Mouse (Mus musculus) ES-E14 (cell line): ENCODE measurements around the gene Dop1a. TPM values are rescaled to one million over a fixed set of nuclear protein-coding genes. Genes with fewer than 3 reads are reported as not detected.

Source experiments
- DNase-seq: peaks from one replicate; pipeline ENCODE4 v3.0.0-alpha.2; 2013; ENCODE audit warnings: low read depth, low spot score
- H3K27ac ChIP-seq: 2 replicates; pipeline ENCODE4 v1.5.1; 2012; ENCODE audit warnings: low read depth, mild to moderate bottlenecking, low read length, moderate library complexity, mixed read lengths; ENCODE audit not compliant: poor library complexity, insufficient read depth, severe bottlenecking
- H3K36me3 ChIP-seq: 2 replicates; pipeline ENCODE4 v1.6.1; 2012; ENCODE audit warnings: mild to moderate bottlenecking, low read length, moderate library complexity, mixed read lengths; ENCODE audit not compliant: control insufficient read depth, poor library complexity, insufficient read depth, severe bottlenecking
- H3K4me1 ChIP-seq, 2 experiments: fragments of 150-350 bp in 1 of 2; sonication (generic) in 1 of 2; 2 replicates each; pipeline ENCODE4 v1.6.1; 2012; ENCODE audit warnings: low read length in 2 of 2, mild to moderate bottlenecking in 1 of 2, mixed read lengths in 1 of 2; ENCODE audit not compliant: control insufficient read depth in 2 of 2, insufficient read depth in 2 of 2, poor library complexity in 1 of 2
- H3K4me3 ChIP-seq, 2 experiments: fragments of 150-350 bp in 1 of 2; sonication (generic) in 1 of 2; 2 replicates each; pipeline ENCODE4 v1.5.1; 2012; ENCODE audit warnings: low read length in 2 of 2, low read depth in 1 of 2, mild to moderate bottlenecking in 1 of 2, mixed read lengths in 1 of 2; ENCODE audit not compliant: insufficient read depth in 1 of 2, poor library complexity in 1 of 2, severe bottlenecking in 1 of 2
- H3K9ac ChIP-seq: 2 replicates; pipeline ENCODE4 v1.6.1; 2012; ENCODE audit warnings: low read depth, mild to moderate bottlenecking, low read length, mixed read lengths; ENCODE audit not compliant: poor library complexity, insufficient read depth, severe bottlenecking
- H3K9me3 ChIP-seq: fragments of 150-350 bp; sonication (generic); 2 replicates; pipeline ENCODE4 v1.6.1; 2012; ENCODE audit warnings: low read depth, mild to moderate bottlenecking, low read length; ENCODE audit not compliant: control insufficient read depth, insufficient read depth
- CHD2 ChIP-seq: IDR thresholded peaks from 2 replicates; pipeline ENCODE4 v1.6.1; 2014; ENCODE audit warnings: mild to moderate bottlenecking, low read depth, low read length, inconsistent platforms
- HCFC1 ChIP-seq: IDR thresholded peaks from 2 replicates; pipeline ENCODE4 v1.6.1; 2012; ENCODE audit warnings: low read length, inconsistent platforms, borderline replicate concordance; ENCODE audit not compliant: insufficient read depth
- MAFK ChIP-seq: IDR thresholded peaks from 2 replicates; pipeline ENCODE4 v1.6.1; 2014; ENCODE audit warnings: mild to moderate bottlenecking, low read depth, low read length, inconsistent platforms; ENCODE audit not compliant: insufficient read depth
- ZC3H11A ChIP-seq: IDR thresholded peaks from 2 replicates; pipeline ENCODE4 v1.6.1; 2012; ENCODE audit warnings: low read depth, mild to moderate bottlenecking, inconsistent platforms, low read length, borderline replicate concordance
- ZNF384 ChIP-seq: IDR thresholded peaks from 2 replicates; pipeline ENCODE4 v1.6.1; 2012; ENCODE audit warnings: low read depth, low read length, inconsistent platforms
- in situ Hi-C, 2 experiments: fragments of 600-800 bp; cut with MboI; formaldehyde crosslinking; loops; one replicate each; pipeline ENCODE4 v1.15.1; 2025; ENCODE audit warnings: low sequenced_read_pairs in 2 of 2, inconsistent platforms in 1 of 2; ENCODE audit not compliant: unreplicated experiment in 2 of 2
- total RNA-seq: library from RNA; depleted of rRNA; stranded (reverse); fragments of 300-350 nt; gene quantifications from 2 replicates; pipeline ENCODE4 v1.2.3, GENCODE M21; 2012; rRNA removed

Gene Dop1a
- total RNA-seq, 1 experiment: 20.5 TPM

GRCm38 (mm10) chr9:86599723-86600303 lies 132.9 kb downstream of the Dop1a start:
- Histone ChIP-seq H3K4me1 (no peaks in the 10 kb centered on the region), H3K27ac (no peak overlapping the region), H3K36me3 (no peaks in the 10 kb centered on the region), H3K9me3 (no peaks in the 10 kb centered on the region), H3K9ac (no peak overlapping the region), H3K4me3 (no peak overlapping the region)
- in situ Hi-C loops: loop anchor here (10.0 to 25.0 kb wide), 2 partner anchors 145 to 162 kb away; partner anchors contain the start of gene Prss35 (in 1 of the 2)
- DNase-seq: no peak
- TF ChIP-seq CHD2 (no peak), HCFC1 (no peak), ZNF384 (no peak), ZC3H11A (no peak), MAFK (no peak)

Other genes with a start within 250 kb of the Dop1a start
- gene Ube2cbp, start 2.2 kb upstream of the Dop1a start, total RNA-seq: 2.2 and 5.7 TPM in 2 replicates
- gene Pgm3, start 104.7 kb downstream of the Dop1a start, total RNA-seq: 24.0 and 24.8 TPM in 2 replicates
- gene Rwdd2a, start 104.8 kb downstream of the Dop1a start, total RNA-seq: 5.4 and 6.4 TPM in 2 replicates
- 3.9 and 13.4 TPM in 2 replicates for gene Me1, start 228.8 kb downstream of the Dop1a start, total RNA-seq